Mouse (Mus musculus) testis, postnatal 14 days (tissue): ENCODE results near the gene Rad51b.

Experiments used
- DNase-seq: peaks from one replicate; pipeline ENCODE4 v3.0.0; 2021; ENCODE audit warnings: low spot score

Gene Rad51b

GRCm38 (mm10) chr12:79380190-79380589, 83.1 kb downstream of the Rad51b start:
- no peak for DNase-seq

GRCm38 (mm10) chr12:79381489-79381888, 84.4 kb downstream of the Rad51b start:
- DNase-seq = no peak

- no peak for DNase-seq
Observed at GRCm38 (mm10) chr12:79382416-79382815, 85.3 kb downstream of the Rad51b start.

- no peak for DNase-seq
Observed at GRCm38 (mm10) chr12:79383583-79383982, 86.5 kb downstream of the Rad51b start.

GRCm38 (mm10) chr12:79384787-79385186, 87.7 kb downstream of the Rad51b start:
- DNase-seq = no peak

GRCm38 (mm10) chr12:79385199-79385598, 88.1 kb downstream of the Rad51b start:
- DNase-seq = no peak

- no peak for DNase-seq
Observed at GRCm38 (mm10) chr12:79387886-79388285, 90.8 kb downstream of the Rad51b start.

- no peak for DNase-seq
Observed at GRCm38 (mm10) chr12:79389251-79389650, 92.2 kb downstream of the Rad51b start.

GRCm38 (mm10) chr12:79389971-79390370, 92.9 kb downstream of the Rad51b start:
- DNase-seq = no peak

GRCm38 (mm10) chr12:79393636-79394035, 96.6 kb downstream of the Rad51b start:
- no peak for DNase-seq

- no peak for DNase-seq
Observed at GRCm38 (mm10) chr12:79403992-79404391, 106.9 kb downstream of the Rad51b start.

GRCm38 (mm10) chr12:79404494-79404893, 107.4 kb downstream of the Rad51b start:
- no peak for DNase-seq

GRCm38 (mm10) chr12:79408677-79409076, 111.6 kb downstream of the Rad51b start:
- DNase-seq = no peak

GRCm38 (mm10) chr12:79409126-79409860, 112.2 kb downstream of the Rad51b start:
- no peak for DNase-seq

GRCm38 (mm10) chr12:79412894-79413507, 115.9 kb downstream of the Rad51b start:
- no peak for DNase-seq

- DNase-seq = no peak
Observed at GRCm38 (mm10) chr12:79417360-79417759, 120.3 kb downstream of the Rad51b start.

- no peak for DNase-seq
Observed at GRCm38 (mm10) chr12:79420605-79421004, 123.5 kb downstream of the Rad51b start.

GRCm38 (mm10) chr12:79429507-79430291, 132.6 kb downstream of the Rad51b start:
- no peak for DNase-seq

- no peak for DNase-seq
Observed at GRCm38 (mm10) chr12:79431138-79431537, 134.1 kb downstream of the Rad51b start.

- no peak for DNase-seq
Observed at GRCm38 (mm10) chr12:79433724-79434442, 136.8 kb downstream of the Rad51b start.

GRCm38 (mm10) chr12:79435474-79435873, 138.4 kb downstream of the Rad51b start:
- no peak for DNase-seq

GRCm38 (mm10) chr12:79436035-79436434, 139.0 kb downstream of the Rad51b start:
- DNase-seq = no peak
